Mouse (Mus musculus) adrenal gland (tissue): ENCODE measurements around the gene Nsl1.

ENCODE experiments used
- intact Hi-C: fragments of 180-260 bp; cut with DNase I; formaldehyde crosslinking; loops from one replicate; pipeline ENCODE4 v1.15.1; 2025

Gene Nsl1

DNA sequence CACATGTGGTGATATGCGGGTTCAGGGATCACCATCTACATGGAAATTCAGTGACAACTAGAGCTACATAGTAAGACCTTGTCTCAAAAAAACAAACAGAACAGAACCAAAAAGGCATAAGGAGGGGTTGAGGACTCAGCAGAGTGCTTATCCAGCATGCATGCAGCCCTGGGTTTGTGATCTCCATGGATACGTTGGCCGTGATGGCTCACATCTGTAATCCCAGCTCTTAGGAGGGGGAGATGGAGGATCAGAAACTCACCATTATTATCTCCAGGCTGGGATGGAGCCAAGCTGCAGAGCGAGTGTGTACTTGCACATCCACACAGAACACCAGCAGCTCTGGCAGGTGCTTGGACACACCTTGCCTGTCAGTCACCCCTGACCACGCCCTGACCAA, 69.4 kb downstream of the Nsl1 start:
- intact Hi-C loops: no loop called here

DNA sequence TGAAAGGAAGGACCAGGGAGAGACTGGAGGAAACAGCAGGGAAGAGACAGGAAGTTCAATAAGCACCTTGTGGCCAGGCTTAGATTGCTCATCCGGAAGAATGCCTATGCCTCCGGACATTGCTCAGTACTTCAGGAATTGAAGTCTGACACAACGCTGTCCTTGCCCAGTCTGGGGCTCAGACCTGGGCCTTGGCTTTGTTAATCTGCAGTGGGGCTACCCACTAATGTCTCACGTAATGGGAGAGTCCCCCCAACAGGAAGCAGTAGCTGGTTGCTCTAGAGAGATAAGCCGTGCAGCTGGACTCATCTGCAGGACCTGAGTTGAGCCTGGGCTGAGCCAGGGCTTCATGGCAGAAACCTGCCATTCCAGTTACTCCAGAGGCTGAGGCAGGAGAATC, 70.1 kb downstream of the Nsl1 start:
- intact Hi-C loops: no loop called here

DNA sequence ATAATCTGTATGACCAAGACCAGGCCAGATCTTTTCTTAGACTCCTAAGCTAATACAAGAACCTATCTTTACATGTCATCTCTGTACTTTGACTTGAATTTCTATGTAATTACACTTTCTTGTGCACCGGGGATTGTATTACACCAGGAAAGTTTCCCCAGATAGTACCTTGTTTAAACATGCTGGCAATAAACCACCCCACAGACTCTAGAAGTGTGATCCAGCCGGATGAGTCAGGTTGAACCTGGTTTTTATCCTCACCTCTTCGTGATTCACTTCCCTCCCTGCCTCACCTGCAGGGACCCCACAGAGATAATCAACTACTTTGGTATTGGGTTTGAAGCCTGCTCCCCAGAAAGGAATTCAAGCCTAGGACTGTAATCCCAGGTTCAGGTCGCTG, 72.6 kb downstream of the Nsl1 start:
- intact Hi-C loops: no loop called here
